Mouse (Mus musculus): ENCODE results near the gene Rbfox1.

Gene Rbfox1

DNA sequence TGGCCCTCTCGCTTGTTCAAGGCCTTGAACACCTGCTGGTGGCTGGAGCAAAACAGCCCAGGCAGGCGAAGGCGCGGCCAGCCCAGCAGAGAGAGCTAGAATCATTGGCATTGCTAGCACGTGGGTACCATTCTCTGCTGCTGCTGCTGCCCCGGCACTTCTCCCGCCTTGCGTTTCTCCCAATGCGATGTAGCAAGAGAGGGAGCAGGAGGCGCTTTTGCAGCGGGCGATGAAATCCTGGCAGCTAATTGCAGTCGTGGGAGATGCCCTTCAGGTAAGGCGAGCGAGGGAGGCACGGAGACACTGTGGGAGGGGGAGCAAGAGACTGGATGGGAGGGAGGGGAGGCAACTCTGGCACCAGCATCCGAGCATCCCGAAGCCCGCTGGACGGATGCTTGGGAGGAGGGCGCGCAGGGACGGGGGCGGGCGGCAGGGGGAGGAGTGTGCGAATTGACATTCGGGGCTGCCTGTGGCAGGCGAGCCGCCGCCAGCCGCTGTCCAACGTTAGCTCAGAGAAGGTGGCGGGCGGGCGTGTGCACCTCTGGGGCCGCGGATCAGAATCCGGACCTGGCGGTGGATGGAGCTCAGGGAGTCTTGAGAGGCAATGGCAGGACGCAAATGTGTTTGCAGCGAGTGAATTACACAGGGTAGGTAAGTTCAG lies 463.6 kb downstream of the Rbfox1 start:
- peak; percentile 73 to 77 for DNase-seq (ENCODE audit: low spot score in 2 of 2)

- peak; percentile 48 to 61 for DNase-seq (ENCODE audit: low spot score in 2 of 2)
Measured at GRCm38 (mm10) chr16:6349381-6349780, 464.2 kb downstream of the Rbfox1 start.

DNA sequence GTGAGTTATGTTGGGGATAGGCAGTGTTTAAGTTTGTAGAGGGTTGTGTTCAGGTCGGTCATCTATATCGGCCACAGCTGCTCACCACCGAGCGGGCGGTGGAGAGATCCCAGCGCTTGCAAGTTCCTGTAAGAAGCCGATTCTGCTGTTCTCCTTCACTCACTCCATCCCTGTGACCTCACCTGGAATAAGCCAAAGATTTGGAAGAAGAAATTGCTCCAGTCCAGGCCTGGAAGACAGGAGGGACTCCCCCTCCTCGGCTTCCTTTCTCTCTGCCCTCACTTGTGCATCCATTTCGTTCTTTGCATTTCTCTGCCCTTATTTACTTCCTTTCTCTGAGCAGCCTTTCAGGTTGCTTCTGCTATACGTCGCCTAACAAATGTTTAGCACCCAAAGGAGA lies 465.1 kb downstream of the Rbfox1 start:
- DNase-seq (ENCODE audit: low spot score in 2 of 2): no peak

GRCm38 (mm10) chr16:6353191-6353590 lies 468.0 kb downstream of the Rbfox1 start:
- DNase-seq (ENCODE audit: low spot score in 2 of 2): peak; percentile 46 to 53

GRCm38 (mm10) chr16:6356931-6357330 lies 471.8 kb downstream of the Rbfox1 start:
- DNase-seq (ENCODE audit: low spot score in 2 of 2): no peak

DNA sequence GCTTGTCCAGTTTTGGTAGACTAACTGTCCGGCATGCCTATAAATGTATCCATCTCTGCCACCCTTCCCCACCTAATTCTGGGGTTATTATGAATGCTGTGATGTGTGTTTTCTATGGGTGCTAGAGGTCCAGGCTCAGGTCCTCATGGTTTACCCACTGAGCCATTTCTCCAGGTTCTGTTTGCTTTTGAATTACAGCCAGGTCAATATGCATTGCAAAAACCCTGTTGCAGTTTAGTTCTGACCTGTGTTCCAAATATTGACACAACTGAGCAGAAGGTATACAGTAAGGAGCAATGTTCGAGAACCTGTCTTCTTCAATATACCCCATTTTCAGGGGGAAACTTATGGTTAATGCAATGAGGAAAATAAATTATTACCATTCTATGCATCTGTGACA lies 480.6 kb downstream of the Rbfox1 start:
- no peak for DNase-seq (ENCODE audit: low spot score in 2 of 2)

DNA sequence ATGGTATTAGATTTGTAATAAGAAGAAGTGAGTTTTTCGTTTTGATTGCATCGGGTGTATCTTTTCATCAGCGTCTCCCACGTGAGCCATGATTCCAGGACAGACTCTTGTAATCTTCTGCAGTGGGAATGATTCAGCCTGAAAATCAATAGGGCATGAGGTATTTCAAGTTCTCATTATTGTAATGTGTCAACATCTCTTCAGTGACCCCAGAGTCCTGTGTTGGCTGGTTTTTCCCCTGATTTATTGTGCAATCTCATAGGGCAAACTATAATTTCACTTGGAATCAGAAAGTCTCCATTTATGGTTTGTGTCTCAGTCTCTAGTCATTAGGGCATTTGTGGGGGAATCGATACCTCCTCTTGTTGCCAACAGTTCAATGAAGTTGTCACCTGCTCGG lies 481.5 kb downstream of the Rbfox1 start:
- DNase-seq (ENCODE audit: low spot score in 2 of 2): no peak

- DNase-seq (ENCODE audit: low spot score in 2 of 2): peak in 1 of 2 experiments; percentile 29
Measured at GRCm38 (mm10) chr16:6380924-6381323, 495.8 kb downstream of the Rbfox1 start.

GRCm38 (mm10) chr16:6381572-6381971 lies 496.4 kb downstream of the Rbfox1 start:
- no peak for DNase-seq (ENCODE audit: low spot score in 2 of 2)

- DNase-seq (ENCODE audit: low spot score in 2 of 2): no peak
Measured at GRCm38 (mm10) chr16:6382712-6383111, 497.6 kb downstream of the Rbfox1 start.

DNA sequence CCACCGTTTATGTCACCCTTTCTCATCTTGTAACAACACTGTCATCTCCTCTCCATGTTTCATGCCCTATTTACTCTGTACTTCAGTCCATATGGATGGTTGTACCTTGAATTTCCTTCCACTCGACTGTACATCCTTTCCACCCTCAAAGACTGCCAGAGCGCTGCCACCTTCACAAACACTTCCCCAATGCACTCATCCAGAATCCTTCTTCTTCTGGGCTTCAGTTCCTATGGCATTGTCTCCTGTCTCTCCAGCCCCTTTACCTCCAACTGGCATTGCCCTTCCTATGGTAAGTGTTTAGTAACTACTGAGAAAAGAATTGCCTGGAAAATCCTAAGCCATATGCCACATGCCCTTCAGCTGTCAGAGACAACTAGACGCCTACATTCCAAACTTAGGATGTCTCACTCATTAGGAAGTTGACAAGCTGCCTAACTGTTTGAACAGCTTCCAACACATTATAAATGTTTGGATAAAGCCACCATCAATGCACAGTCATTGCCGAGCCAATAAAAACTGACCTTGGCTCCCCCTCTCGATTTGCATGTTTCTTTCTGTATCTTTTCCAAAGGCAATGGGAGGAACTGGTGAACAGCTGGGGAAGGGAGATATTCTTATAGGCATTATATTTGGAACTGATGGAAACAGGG lies 505.2 kb downstream of the Rbfox1 start:
- DNase-seq (ENCODE audit: low spot score in 2 of 2): no peak

DNA sequence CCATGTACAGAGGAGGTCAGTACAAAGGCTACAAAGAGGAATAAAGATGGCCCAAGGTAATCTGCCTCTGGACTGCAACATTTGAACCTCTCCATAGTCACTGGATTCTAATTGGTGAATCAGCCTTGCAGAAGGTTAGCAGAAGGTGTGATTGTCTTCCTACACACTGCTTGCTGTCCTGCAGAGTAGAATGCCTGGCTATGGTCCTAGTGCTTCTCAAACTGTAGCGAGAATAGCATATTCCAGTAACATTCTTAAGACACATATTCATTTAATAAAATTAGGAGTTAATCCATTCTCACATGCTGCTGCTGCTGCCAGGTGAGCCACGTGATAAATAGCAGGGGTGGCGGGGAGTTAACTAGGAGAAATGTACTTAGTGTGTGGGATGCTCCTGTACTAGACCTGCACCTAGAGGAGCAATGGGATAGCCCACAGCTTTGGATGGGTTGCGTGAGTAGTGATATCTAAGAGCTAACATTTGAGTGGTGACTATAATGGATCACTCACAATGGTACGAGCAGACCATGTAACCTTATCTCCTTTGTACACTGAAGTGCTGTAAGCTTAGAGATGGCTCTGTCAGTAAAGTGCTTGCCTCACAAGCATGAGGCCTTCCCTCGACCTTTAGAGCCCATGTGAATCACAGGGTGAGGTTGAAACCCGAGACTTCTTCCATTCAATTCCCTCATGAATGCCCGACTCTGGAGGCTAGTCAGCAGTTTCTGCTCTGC lies 511.7 kb downstream of the Rbfox1 start:
- no peak for DNase-seq (ENCODE audit: low spot score in 2 of 2)

DNA sequence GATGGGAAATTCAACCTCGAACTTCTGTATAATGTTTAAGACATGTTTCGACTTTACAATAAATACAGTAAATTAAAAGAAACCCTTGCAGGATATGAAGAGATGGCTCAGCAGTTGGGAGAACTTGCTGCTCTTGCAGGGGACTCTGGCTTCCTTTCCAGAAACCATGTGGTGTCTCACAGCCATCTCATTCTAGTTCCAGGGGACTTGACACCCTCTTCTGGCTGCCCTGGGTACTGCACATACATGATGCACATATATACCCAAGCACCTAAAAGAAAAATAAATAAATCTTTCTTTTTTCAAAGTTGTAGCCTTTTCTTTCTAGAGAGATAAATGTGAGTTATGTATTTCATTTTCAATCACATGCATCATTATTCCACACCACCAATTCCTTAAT lies 512.5 kb downstream of the Rbfox1 start:
- no peak for DNase-seq (ENCODE audit: low spot score in 2 of 2)

DNA sequence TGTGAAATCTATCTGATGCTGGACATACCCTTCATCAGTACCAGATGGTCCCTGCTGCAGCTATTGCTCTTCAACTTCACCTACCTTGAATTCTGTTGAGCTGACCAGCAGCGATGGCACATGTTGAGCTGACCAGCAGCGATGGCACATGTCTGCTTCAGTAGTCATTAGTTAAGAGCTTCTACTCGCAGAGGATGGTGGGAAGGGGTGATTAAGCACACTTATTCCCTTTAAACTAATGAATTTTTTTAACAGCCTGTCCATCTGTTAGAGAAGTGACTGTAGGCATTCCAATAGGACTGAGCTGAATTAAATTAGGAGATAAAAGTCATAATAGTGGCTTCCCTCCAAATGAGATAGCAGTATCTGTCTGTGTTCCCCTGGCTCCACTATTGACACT lies 517.7 kb downstream of the Rbfox1 start:
- no peak for DNase-seq (ENCODE audit: low spot score in 2 of 2)

GRCm38 (mm10) chr16:6414846-6415245 lies 529.7 kb downstream of the Rbfox1 start:
- DNase-seq (ENCODE audit: low spot score in 2 of 2): no peak

DNA sequence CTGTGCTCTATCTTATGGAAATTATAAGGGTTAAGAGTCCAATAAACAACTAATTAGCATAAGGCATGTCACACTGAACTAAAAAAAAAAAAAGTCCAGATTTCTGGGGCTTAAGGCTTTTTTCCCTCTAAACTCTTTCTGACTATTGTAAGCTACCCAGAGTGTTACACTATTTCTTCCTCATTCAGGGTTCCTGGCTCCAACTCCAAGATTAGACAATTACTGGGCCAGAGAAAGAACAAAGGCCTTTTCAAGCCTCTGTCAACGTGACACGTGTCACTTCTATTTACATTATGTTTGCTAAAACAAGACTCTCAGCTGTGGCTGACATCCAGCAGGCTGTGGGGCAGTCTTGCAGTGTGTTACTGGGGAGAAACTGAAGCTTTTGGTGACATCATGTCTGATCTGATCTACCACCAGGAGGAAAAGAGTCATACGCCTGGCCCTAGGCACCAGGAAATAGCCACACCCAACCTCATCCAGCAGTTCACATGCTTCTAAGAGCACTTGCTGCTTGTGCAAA lies 536.5 kb downstream of the Rbfox1 start:
- no peak for DNase-seq (ENCODE audit: low spot score in 2 of 2)

GRCm38 (mm10) chr16:6423878-6424409 lies 538.8 kb downstream of the Rbfox1 start:
- no peak for DNase-seq (ENCODE audit: low spot score in 2 of 2)

DNA sequence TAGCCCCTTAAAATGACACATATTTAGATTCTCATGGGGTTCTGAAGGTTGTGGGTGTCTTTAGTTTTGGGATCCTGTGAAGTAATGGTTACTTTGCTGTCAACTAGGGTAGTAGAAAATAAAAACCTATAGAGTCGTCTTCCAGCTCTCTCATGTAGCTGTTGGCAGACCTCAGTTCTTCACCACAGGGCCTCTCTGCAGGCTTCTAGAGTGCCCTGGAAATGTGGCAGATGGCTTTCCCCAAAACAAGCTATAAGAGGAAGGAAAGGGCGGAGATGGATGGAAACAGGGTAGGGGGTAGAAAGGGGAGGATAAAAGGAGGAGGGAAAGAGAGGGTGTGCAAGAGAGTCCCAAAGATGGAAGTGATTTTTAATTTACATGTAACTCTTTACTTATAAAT lies 539.6 kb downstream of the Rbfox1 start:
- DNase-seq (ENCODE audit: low spot score in 2 of 2): no peak

DNA sequence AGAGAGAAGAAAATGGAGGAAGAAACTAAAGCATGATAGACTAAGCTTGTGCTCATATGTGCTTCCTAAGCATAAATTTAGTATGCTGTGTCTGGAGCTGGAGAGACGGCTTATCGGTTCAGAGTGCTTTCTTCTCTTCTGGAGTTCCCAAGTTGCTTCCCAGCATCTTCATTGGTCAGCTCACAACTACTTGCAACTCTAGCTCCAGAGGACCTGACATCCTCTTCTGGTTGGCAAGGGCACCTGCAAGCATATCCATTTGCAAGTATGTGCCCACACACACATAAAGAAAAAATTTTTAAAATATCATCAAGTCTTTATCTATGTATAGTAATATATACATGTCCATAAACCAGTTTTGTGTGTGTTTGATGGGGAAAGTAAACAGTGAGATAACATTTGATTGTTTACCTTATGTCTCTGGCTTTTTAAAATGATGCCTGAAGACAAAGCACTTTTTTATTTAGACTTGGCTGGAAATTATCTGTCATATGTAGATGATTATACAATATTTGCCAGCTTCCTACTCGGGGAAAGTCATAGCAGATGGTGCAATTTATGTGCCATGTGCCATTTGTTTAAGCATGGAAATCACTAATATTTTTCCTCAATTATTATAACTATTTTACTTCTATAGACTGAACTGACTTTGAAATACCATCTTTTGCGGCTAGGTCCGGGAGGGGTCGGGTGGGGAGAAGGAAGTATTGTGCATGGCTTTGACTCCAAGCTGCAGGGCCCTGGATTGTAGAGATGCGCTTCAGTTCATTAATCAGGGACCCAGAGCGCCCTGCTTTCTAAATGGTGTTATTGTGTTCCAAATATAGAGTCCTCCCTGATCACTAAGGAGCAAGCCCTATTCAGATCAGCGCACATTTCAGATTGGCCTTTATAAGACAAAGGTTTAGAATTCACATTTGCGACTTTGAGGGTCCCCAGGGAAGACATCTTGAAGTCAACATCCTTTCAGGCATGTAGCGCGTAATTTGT lies 542.4 kb downstream of the Rbfox1 start:
- DNase-seq (ENCODE audit: low spot score in 2 of 2): no peak

DNA sequence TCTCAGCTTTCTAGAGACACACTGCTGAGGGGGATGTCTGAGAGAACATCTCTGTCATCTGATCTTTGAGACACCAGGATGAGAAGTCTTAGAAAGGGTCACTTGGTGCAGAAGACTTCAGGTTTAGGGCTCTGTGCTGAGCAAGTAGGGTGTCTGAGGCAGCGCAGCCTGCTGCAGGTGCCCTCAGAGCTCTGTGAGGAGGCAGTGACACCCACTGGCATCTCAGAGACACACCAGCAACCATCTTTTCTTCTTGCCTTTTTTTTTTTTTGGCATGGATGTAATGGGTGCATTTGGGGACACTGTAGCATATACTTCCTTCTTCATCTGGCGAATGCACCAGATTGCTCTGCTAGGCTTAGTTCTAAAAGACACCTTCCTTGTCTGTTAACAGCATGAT lies 545.8 kb downstream of the Rbfox1 start:
- DNase-seq (ENCODE audit: low spot score in 2 of 2): peak; percentile 38 to 58

DNA sequence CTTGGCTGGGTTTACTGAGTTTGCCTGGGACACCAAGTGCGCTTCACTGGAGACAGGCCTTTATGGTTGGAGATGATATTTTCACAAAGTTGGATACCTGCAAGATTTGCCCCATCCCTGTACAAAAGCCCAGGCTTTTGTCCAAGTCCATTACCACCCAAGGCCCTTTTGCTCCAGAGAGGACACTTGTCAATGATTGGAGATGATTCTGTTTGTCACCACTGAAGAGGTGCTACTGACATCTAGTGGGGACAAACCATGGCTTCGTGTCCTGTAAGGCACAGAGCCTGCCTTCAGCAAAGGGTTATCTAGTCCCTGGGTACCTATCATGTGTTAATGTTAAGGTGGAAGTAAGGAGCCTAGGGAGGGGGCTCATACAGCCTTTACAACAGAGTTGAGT lies 551.3 kb downstream of the Rbfox1 start:
- DNase-seq (ENCODE audit: low spot score in 2 of 2): no peak

Measured in right cerebral cortex, adult 2 months (tissue).